Mouse (Mus musculus): ENCODE results near the gene Ap2a2. TPM values are rescaled to one million over a fixed set of nuclear protein-coding genes. Genes with fewer than 3 reads are reported as not detected.

The Ap2a2 gene
- polyA plus RNA-seq, 1 experiment from 2014 or later = 33.8 TPM

DNA sequence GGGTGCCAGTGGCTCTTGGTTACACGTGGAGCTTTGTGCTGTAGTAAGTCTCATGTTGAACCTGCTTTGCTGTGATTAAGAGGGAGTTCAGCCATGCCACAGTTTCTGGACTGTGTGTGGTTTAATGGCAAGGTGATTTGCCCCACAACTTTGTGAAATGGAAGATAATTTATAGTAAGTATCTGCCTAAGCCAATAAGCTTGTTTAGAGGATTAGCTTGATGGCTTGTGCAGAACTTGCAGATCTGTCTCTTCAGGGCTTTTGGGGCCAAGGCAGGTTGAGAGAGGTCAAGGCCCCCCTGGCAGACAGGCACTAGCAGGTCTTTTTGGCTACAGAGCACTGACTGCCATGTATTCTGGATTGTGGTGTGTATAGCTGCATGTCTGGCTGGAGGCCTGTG, 35.0 kb downstream of the Ap2a2 start:
- WGBS (ENCODE audit: insufficient replicate concordance) = 93% methylated on average over 1 of the region's 1 CpGs
- Histone ChIP-seq H3K27me3 (ENCODE audit: insufficient read depth, low read length) (no peaks in the 10 kb centered on the region), H3K36me3 (replicated peaks; ENCODE audit: insufficient read depth, low read length) (peaks cover 51% of the 10 kb centered on the region), H3K4me1 (ENCODE audit: insufficient read depth) (no peaks in the 10 kb centered on the region), H3K4me3 (ENCODE audit: low read depth, low read length) (no peak overlapping the region), H3K9ac (replicated peaks) (no peak overlapping the region), H3K4me2 (ENCODE audit: low read depth, low read length) (no peak overlapping the region), H3K9me3 (ENCODE audit: low read length) (no peaks in the 10 kb centered on the region), H3K27ac (ENCODE audit: low read depth) (no peak overlapping the region)
- DNase-seq (no peak), ATAC-seq (no peak)
- no peak for TF ChIP-seq CTCF (IDR thresholded peaks at IDR 0.05; ENCODE audit: low read depth)

DNA sequence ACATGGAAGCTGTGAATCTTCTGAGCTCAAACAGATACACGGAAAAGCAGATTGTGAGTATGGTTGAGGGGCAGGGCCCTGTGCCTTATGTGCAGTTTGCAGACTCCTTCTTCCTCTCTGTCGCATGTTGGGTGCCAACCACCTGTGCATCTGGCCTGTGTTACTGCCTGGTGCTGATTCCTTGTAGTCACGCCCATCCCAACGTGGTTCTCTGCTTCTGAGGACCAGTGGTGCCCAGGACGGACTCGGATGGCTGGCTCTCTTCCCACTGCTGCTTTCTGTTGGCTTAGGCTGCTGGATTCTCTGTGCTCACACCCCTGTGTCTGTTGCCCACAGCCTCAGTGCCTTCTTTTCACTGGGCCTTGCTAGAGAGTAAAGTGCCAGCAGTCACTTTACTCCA, 35.6 kb downstream of the Ap2a2 start:
- TF ChIP-seq EP300 (IDR thresholded peaks at IDR 0.05; ENCODE audit: low read depth) (no peak), CTCF (IDR thresholded peaks at IDR 0.05; ENCODE audit: low read depth) (no peak)
- H3K36me3 ChIP-seq (replicated peaks; ENCODE audit: insufficient read depth, low read length) = peaks cover 57% of the 10 kb centered on the region
- no peaks in the 10 kb centered on the region for H3K4me1 ChIP-seq (ENCODE audit: insufficient read depth)
- WGBS (ENCODE audit: insufficient replicate concordance) = 84% methylated on average over 6 of the region's 6 CpGs
- no peaks in the 10 kb centered on the region for H3K9me3 ChIP-seq (ENCODE audit: low read length)
- DNase-seq (no peak), ATAC-seq (no peak)
- no peak overlapping the region for H3K9ac ChIP-seq (replicated peaks)
- no peak overlapping the region for H3K27ac ChIP-seq (ENCODE audit: low read depth)
- H3K4me3 ChIP-seq (ENCODE audit: low read depth, low read length) = no peak overlapping the region
- no peaks in the 10 kb centered on the region for H3K27me3 ChIP-seq (ENCODE audit: insufficient read depth, low read length)
- no peak overlapping the region for H3K4me2 ChIP-seq (ENCODE audit: low read depth, low read length)

DNA sequence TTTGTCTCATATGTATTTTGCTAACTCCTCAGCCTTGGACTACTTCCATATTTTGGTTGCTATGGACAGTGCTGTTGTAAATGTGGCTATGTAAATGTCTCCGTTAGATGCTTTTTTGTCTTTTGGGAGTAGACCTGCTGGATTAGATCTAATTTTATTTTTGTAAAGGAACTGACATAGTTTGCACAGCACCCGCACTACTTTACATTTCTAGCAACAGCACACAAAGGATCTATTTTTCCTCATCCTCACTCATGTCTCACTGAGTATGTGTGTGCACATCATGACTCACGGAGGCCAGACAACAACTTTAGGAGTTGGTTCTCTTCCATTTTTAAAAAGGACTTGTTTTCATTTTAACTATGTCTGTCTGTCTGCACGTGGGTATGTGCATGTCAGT, 45.7 kb downstream of the Ap2a2 start:
- H3K9ac ChIP-seq (replicated peaks) = no peak overlapping the region
- no peak for ATAC-seq
- H3K4me2 ChIP-seq (ENCODE audit: low read depth, low read length) = no peak overlapping the region
- peaks cover 81% of the 10 kb centered on the region for H3K36me3 ChIP-seq (replicated peaks; ENCODE audit: insufficient read depth, low read length)
- no peaks in the 10 kb centered on the region for H3K27me3 ChIP-seq (ENCODE audit: insufficient read depth, low read length)
- no peak for DNase-seq
- peaks cover 3% of the 10 kb centered on the region; the same call in 1 of the 2 replicates for H3K4me1 ChIP-seq (ENCODE audit: insufficient read depth)
- no peak overlapping the region for H3K4me3 ChIP-seq (ENCODE audit: low read depth, low read length)
- TF ChIP-seq EP300 (IDR thresholded peaks at IDR 0.05; ENCODE audit: low read depth) (no peak), CTCF (IDR thresholded peaks at IDR 0.05; ENCODE audit: low read depth) (no peak)
- no peaks in the 10 kb centered on the region for H3K9me3 ChIP-seq (ENCODE audit: low read length)
- WGBS (ENCODE audit: insufficient replicate concordance) = 91% methylated on average over 4 of the region's 4 CpGs
- H3K27ac ChIP-seq (ENCODE audit: low read depth) = no peak overlapping the region

DNA sequence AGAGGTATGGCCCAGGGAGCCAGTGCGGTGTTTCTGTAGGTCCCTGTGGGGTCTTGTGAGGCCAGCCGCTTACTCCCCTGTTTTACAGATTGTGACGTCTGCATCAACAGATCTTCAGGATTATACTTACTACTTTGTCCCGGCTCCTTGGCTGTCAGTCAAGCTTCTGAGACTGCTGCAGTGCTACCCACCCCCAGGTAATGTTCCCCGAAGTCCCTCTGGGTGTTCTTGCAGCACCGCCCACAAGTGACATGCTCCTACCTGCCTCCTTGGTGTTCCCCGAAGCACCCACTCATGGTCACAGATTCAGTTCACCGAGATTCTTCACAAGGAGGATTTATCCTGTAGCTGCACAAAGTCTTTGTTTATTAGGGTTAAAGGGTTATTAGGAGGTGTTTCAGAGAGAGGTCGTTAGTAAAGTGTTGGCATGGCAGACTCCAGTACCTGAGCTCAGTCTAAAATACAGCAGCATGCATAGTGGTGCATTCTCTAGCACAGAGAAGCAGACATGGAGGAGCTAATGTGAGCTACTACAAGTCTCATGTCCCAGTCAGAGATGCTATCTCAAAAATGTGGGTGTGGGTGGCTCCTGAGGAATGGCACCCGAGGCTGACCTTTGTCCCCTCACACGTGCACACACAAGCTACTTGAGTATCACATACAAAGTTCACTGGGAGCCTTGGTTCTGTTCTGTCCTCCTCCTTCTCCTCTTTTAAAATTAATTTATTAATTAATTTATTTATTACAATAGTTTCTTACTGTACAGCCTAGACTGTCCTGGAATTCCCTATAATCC, 47.9 kb downstream of the Ap2a2 start:
- H3K9ac ChIP-seq (replicated peaks) = no peak overlapping the region
- H3K27ac ChIP-seq (ENCODE audit: low read depth) = no peak overlapping the region
- no peaks in the 10 kb centered on the region for H3K27me3 ChIP-seq (ENCODE audit: insufficient read depth, low read length)
- peaks cover 83% of the 10 kb centered on the region for H3K36me3 ChIP-seq (replicated peaks; ENCODE audit: insufficient read depth, low read length)
- DNase-seq = no peak
- H3K4me2 ChIP-seq (ENCODE audit: low read depth, low read length) = no peak overlapping the region
- peaks cover 19% of the 10 kb centered on the region for H3K4me1 ChIP-seq (ENCODE audit: insufficient read depth)
- no peak for ATAC-seq
- no peaks in the 10 kb centered on the region for H3K9me3 ChIP-seq (ENCODE audit: low read length)
- no peak overlapping the region for H3K4me3 ChIP-seq (ENCODE audit: low read depth, low read length)
- WGBS (ENCODE audit: insufficient replicate concordance) = 81% methylated on average over 11 of the region's 11 CpGs
- no peak for TF ChIP-seq EP300 (IDR thresholded peaks at IDR 0.05; ENCODE audit: low read depth)
- no peak for TF ChIP-seq CTCF (IDR thresholded peaks at IDR 0.05; ENCODE audit: low read depth)

DNA sequence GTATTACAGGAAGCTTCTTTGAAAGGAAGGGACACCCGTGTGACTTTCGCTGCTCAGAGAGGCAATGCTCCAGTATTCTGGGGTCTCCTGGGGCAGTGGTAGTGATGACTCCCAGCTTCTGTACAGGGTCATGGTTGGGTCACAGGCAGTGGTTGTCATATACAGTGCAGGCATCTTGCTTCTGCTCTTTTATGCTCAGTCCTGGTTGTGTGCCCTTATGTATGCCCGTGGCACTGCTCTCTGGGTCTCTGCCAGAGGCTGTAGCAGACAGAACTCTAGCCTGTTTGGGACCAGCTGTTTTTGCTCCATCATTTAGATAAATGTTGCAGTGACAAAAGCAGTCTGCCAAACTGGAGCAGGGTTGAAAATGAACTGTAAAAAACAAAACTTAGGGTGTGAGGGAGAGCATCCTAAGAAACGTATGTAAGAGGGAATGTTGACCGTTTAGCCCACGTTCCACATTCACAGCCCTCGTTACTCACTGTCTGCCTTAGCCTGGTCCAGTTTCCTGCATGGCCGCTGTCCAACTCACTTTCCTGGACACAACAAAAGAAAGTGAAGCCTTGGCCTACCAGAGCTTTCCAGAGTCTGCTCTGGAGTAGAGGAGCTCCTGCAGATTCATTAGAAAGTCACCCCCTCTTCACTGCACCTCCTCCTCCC, 49.9 kb downstream of the Ap2a2 start:
- no peak overlapping the region; the same call in 1 of the 2 replicates for H3K27ac ChIP-seq (ENCODE audit: low read depth)
- peaks cover 23% of the 10 kb centered on the region for H3K4me1 ChIP-seq (ENCODE audit: insufficient read depth)
- no peak for TF ChIP-seq EP300 (IDR thresholded peaks at IDR 0.05; ENCODE audit: low read depth)
- no peak for TF ChIP-seq CTCF (IDR thresholded peaks at IDR 0.05; ENCODE audit: low read depth)
- no peak overlapping the region for H3K4me3 ChIP-seq (ENCODE audit: low read depth, low read length)
- WGBS (ENCODE audit: insufficient replicate concordance) = 86% methylated on average over 8 of the region's 8 CpGs
- H3K4me2 ChIP-seq (ENCODE audit: low read depth, low read length) = no peak overlapping the region
- no peaks in the 10 kb centered on the region for H3K27me3 ChIP-seq (ENCODE audit: insufficient read depth, low read length)
- DNase-seq = no peak
- ATAC-seq = no peak
- H3K9me3 ChIP-seq (ENCODE audit: low read length) = no peaks in the 10 kb centered on the region
- H3K36me3 ChIP-seq (replicated peaks; ENCODE audit: insufficient read depth, low read length) = peaks cover 86% of the 10 kb centered on the region
- no peak overlapping the region for H3K9ac ChIP-seq (replicated peaks)

DNA sequence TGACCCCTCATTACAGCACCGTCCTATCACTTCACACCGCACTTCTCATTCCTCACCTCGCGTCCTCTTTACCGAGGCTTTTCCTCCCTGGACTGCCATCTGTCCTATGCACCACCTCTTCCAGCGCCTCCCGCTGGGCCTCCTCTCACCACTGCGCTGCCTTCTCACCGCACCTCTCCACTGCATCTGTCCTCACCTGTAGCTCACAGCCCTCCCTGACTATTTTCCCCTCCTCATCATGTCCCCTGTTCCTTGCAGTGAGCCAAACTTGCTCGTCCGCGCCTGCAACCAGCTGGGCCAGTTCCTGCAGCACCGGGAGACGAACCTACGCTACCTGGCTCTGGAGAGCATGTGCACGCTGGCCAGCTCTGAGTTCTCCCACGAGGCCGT, 50.4 kb downstream of the Ap2a2 start:
- Histone ChIP-seq H3K4me3 (ENCODE audit: low read depth, low read length) (no peak overlapping the region), H3K36me3 (replicated peaks; ENCODE audit: insufficient read depth, low read length) (peaks cover 89% of the 10 kb centered on the region), H3K27me3 (ENCODE audit: insufficient read depth, low read length) (no peaks in the 10 kb centered on the region), H3K4me1 (ENCODE audit: insufficient read depth) (peaks cover 23% of the 10 kb centered on the region), H3K9me3 (ENCODE audit: low read length) (no peaks in the 10 kb centered on the region), H3K9ac (replicated peaks) (no peak overlapping the region), H3K4me2 (ENCODE audit: low read depth, low read length) (no peak overlapping the region), H3K27ac (ENCODE audit: low read depth) (no peak overlapping the region; the same call in 1 of the 2 replicates)
- TF ChIP-seq CTCF (IDR thresholded peaks at IDR 0.05; ENCODE audit: low read depth) (no peak), EP300 (IDR thresholded peaks at IDR 0.05; ENCODE audit: low read depth) (no peak)
- no peak for DNase-seq
- no peak for ATAC-seq
- 92% methylated on average over 18 of the region's 18 CpGs for WGBS (ENCODE audit: insufficient replicate concordance)

All from liver, postnatal 0 days (tissue).